ENCODE assay signal across 7 mouse cellular contexts in genomic region chr11:46214368-46215230, GRCm38 (mm10). TPM values are rescaled to one million over a fixed set of nuclear protein-coding genes. Genes with fewer than 3 reads are reported as not detected.
DNase-seq lines count a peak whose midpoint lies in the region; ATAC-seq and TF ChIP-seq lines count a peak whose summit lies in the region.

No protein-coding gene starts in this region.

- no peak for TF ChIP-seq POLR2A in small intestine, adult 2 months (IDR thresholded peaks at IDR 0.05; ENCODE audit: low read depth, low read length)

- peaks cover 30% of the 10 kb centered on the region for H3K4me1 ChIP-seq in lung, embryonic 14.5 days (ENCODE audit: insufficient read depth)
- peaks cover 74% of the 10 kb centered on the region for H3K4me1 ChIP-seq in heart, embryonic 10.5 days
- peaks cover 36% of the 10 kb centered on the region for H3K4me1 ChIP-seq in intestine, embryonic 15.5 days (replicated peaks)
- no peaks in the 10 kb centered on the region; the same call in 1 of the 2 replicates for H3K4me1 ChIP-seq in small intestine, adult 2 months (ENCODE audit: control insufficient read depth, insufficient read depth, insufficient read length, low read length)

- peak overlapping the region; percentile 18; the same call in 1 of the 2 replicates for H3K4me2 ChIP-seq in lung, embryonic 14.5 days
- H3K4me2 ChIP-seq in intestine, embryonic 15.5 days (replicated peaks) = peak overlapping the region; percentile 32

- 13% methylated on average over 14 of the region's 14 CpGs for WGBS in lung, embryonic 14.5 days
- WGBS in heart, embryonic 10.5 days = 17% methylated on average over 14 of the region's 14 CpGs
- 17% methylated on average over 14 of the region's 14 CpGs for whole genome bisulfite sequencing in intestine, embryonic 15.5 days
- 26% methylated on average over 14 of the region's 14 CpGs for WGBS in small intestine, adult 2 months

- peak; percentile 55 for DNase-seq in lung, embryonic 14.5 days
- no peak for DNase-seq in lung, postnatal 10 days
- DNase-seq in heart, embryonic 10.5 days (ENCODE audit: low spot score) = no peak
- no peak for DNase-seq in spleen, postnatal 36 days (ENCODE audit: low spot score in 2 of 2)
- no peak for DNase-seq in adrenal gland, adult (ENCODE audit: inconsistent age in 2 of 2, low spot score in 1 of 2)

- H3K27me3 ChIP-seq in lung, embryonic 14.5 days (ENCODE audit: insufficient read depth, low read length) = no peaks in the 10 kb centered on the region
- no peaks in the 10 kb centered on the region for H3K27me3 ChIP-seq in heart, embryonic 10.5 days (ENCODE audit: insufficient read depth, poor library complexity, severe bottlenecking)
- no peaks in the 10 kb centered on the region for H3K27me3 ChIP-seq in intestine, embryonic 15.5 days (replicated peaks)
- no peaks in the 10 kb centered on the region for H3K27me3 ChIP-seq in small intestine, adult 2 months (ENCODE audit: control insufficient read depth, insufficient read depth, low read length)

- no peak overlapping the region for H3K4me3 ChIP-seq in lung, embryonic 14.5 days (ENCODE audit: low read depth, low read length)
- no peak overlapping the region for H3K4me3 ChIP-seq in heart, embryonic 10.5 days
- no peak overlapping the region for H3K4me3 ChIP-seq in intestine, embryonic 15.5 days (replicated peaks)
- no peak overlapping the region for H3K4me3 ChIP-seq in small intestine, adult 2 months (ENCODE audit: low read depth, low read length)

- TF ChIP-seq CTCF in lung, embryonic 14.5 days (IDR thresholded peaks at IDR 0.05; ENCODE audit: low read depth) = no peak
- no peak for TF ChIP-seq CTCF in small intestine, adult 2 months (IDR thresholded peaks at IDR 0.05; ENCODE audit: extremely low read depth, insufficient read length, insufficient replicate concordance, low read depth, low read length)

- H3K9ac ChIP-seq in lung, embryonic 14.5 days = peak overlapping the region; percentile 42
- H3K9ac ChIP-seq in intestine, embryonic 15.5 days = 0 out of 2 replicates have a peak overlapping the region, but pooled peaks have one; percentile 20

- ATAC-seq in lung, embryonic 14.5 days (ENCODE audit: insufficient read depth) = no peak
- peak; percentile 24 for ATAC-seq in intestine, embryonic 15.5 days

- peak overlapping the region; percentile 98 for H3K27ac ChIP-seq in lung, embryonic 14.5 days (ENCODE audit: low read depth)
- H3K27ac ChIP-seq in heart, embryonic 10.5 days = peak overlapping the region; percentile 93
- peak overlapping the region; percentile 95 for H3K27ac ChIP-seq in intestine, embryonic 15.5 days
- peak overlapping the region; percentile 80 for H3K27ac ChIP-seq in small intestine, adult 2 months (ENCODE audit: insufficient read depth, low read depth, low read length)

- H3K36me3 ChIP-seq in lung, embryonic 14.5 days (ENCODE audit: insufficient read depth) = no peaks in the 10 kb centered on the region
- H3K36me3 ChIP-seq in heart, embryonic 10.5 days = no peaks in the 10 kb centered on the region
- H3K36me3 ChIP-seq in intestine, embryonic 15.5 days = no peaks in the 10 kb centered on the region
- no peaks in the 10 kb centered on the region for H3K36me3 ChIP-seq in small intestine, adult 2 months (ENCODE audit: control insufficient read depth, insufficient read depth, low read length)

- no peaks in the 10 kb centered on the region for H3K9me3 ChIP-seq in lung, embryonic 14.5 days (ENCODE audit: low read depth, low read length)
- H3K9me3 ChIP-seq in heart, embryonic 10.5 days = no peaks in the 10 kb centered on the region
- H3K9me3 ChIP-seq in intestine, embryonic 15.5 days = no peaks in the 10 kb centered on the region

RNA-seq across cellular contexts. Expression of gene Fndc9, which starts 20.7 kb away (rescaled TPM):
- polyA plus RNA-seq in lung, embryonic 14.5 days (2014; fragmentation: Nextera tagmentation; extraction: Ambion mirVana) = 0.08 TPM in 1 of 2 replicates, not detected in the other
- polyA plus RNA-seq in heart, embryonic 10.5 days (2016; fragmentation: Nextera tagmentation; extraction: Ambion mirVana) = 0.07 and 0.18 TPM in 2 replicates
- polyA plus RNA-seq in intestine, embryonic 15.5 days (2015; fragmentation: Nextera tagmentation; extraction: Ambion mirVana) = 0.16 TPM in 1 of 2 replicates, not detected in the other
- not detected in 2 replicates for polyA plus RNA-seq in small intestine, adult 2 months (2012; rRNA removed)

RNA-seq across cellular contexts. Expression of gene Nipal4, which starts 48.3 kb away (rescaled TPM):
- 1.5 and 1.8 TPM in 2 replicates for polyA plus RNA-seq in lung, embryonic 14.5 days (2014; fragmentation: Nextera tagmentation; extraction: Ambion mirVana)
- 7.8 and 15.7 TPM in 2 replicates for polyA plus RNA-seq in heart, embryonic 10.5 days (2016; fragmentation: Nextera tagmentation; extraction: Ambion mirVana)
- polyA plus RNA-seq in intestine, embryonic 15.5 days (2015; fragmentation: Nextera tagmentation; extraction: Ambion mirVana) = 3.1 and 3.6 TPM in 2 replicates
- polyA plus RNA-seq in small intestine, adult 2 months (2012; rRNA removed) = 0.49 and 0.89 TPM in 2 replicates
